Mouse (Mus musculus) thymus, adult 2 months (tissue): Measurements from ENCODE around the gene Zfp503. TPM values are rescaled to one million over a fixed set of nuclear protein-coding genes. Genes with fewer than 3 reads are reported as not detected.

Experiments used
- DNase-seq: peaks from one replicate; pipeline ENCODE4 v3.0.0; 2021
- H3K27ac ChIP-seq: fragments of 200-500 bp; 2 replicates; pipeline ENCODE4 v1.5.1; 2012; ENCODE audit warnings: low read length, control low read depth; ENCODE audit not compliant: control insufficient read depth, insufficient read depth
- H3K27me3 ChIP-seq: fragments of 200-500 bp; 2 replicates; pipeline ENCODE4 v1.6.1; 2012; ENCODE audit warnings: mild to moderate bottlenecking, low read length, moderate library complexity, mixed read lengths; ENCODE audit not compliant: control insufficient read depth, insufficient read depth
- H3K36me3 ChIP-seq: fragments of 200-500 bp; 2 replicates; pipeline ENCODE4 v1.6.1; 2012; ENCODE audit warnings: mild to moderate bottlenecking, low read length, moderate library complexity; ENCODE audit not compliant: control insufficient read depth, insufficient read depth
- H3K4me1 ChIP-seq: fragments of 200-500 bp; replicated peaks from 2 replicates; pipeline ENCODE4 v1.6.1; 2012; ENCODE audit warnings: low read length; ENCODE audit not compliant: control insufficient read depth, insufficient read depth
- H3K4me3 ChIP-seq: fragments of 200-500 bp; 2 replicates; pipeline ENCODE4 v1.5.1; 2012; ENCODE audit warnings: mild to moderate bottlenecking, low read length, control low read depth, moderate library complexity; ENCODE audit not compliant: control insufficient read depth, insufficient read depth
- CTCF ChIP-seq: fragments of 200-500 bp; IDR thresholded peaks from 2 replicates; pipeline ENCODE4 v1.5.1; 2012; ENCODE audit warnings: mild to moderate bottlenecking, control low read depth, low read length, moderate library complexity, borderline replicate concordance; ENCODE audit not compliant: control insufficient read depth, poor library complexity, insufficient read depth; ENCODE audit errors: extremely low read depth
- POLR2A ChIP-seq: fragments of 200-500 bp; IDR thresholded peaks from 2 replicates; pipeline ENCODE4 v1.6.1; 2012; ENCODE audit warnings: mild to moderate bottlenecking, low read length, control low read depth, moderate library complexity; ENCODE audit not compliant: control insufficient read depth, poor library complexity, insufficient read depth; ENCODE audit errors: extremely low read depth
- WGBS: fragments of 180-500 bp; shearing (Covaris S2); methylation state at CpG from one replicate; pipeline ENCODE4 v1.1.7; 2018; 5-methylcytosine and 5-hydroxymethylcytosine counted together
- polyA plus RNA-seq: library from polyadenylated mRNA; depleted of rRNA; stranded (reverse); fragments of >200 nt; gene quantifications from 2 replicates; pipeline ENCODE4 v1.2.3, GENCODE M21; 2012; rRNA removed

Gene Zfp503
- polyA plus RNA-seq, 1 experiment = 8.4 TPM

DNA sequence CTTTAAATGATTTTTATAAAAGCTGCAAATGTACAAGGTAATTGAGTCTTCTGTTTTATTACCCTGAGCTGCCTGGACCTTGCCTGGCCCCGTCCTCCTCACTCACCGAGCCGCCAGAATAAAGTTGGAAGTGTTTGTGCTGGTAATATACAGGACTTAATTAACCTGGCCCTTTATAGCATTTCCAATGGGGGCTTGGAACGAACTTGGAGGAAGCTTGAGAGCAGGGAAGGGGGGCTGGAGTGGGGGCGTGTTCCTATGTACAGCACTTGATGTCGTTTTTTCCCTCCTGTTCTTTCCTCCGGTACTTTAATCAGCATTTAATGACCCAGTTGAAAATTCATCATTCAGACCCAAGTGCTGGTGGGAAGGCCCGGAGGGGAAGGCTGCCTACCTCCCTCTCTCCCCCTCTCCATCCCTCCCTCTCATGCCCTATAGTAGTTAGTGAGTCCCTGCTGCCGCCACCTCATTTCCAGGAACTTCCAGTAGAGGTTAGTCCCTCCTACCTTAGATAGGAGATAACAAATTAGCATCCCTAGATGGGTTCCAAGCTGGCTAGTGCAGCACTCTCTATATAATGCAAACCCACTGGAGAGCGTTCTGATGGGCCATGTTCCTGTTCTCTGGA is 37.4 kb downstream of the Zfp503 start:
- H3K36me3 ChIP-seq = no peaks in the 10 kb centered on the region
- DNase-seq = no peak
- no peak overlapping the region for H3K27ac ChIP-seq
- H3K4me1 ChIP-seq = no peaks in the 10 kb centered on the region
- TF ChIP-seq CTCF (no peak), POLR2A (no peak)
- H3K27me3 ChIP-seq = no peaks in the 10 kb centered on the region
- H3K4me3 ChIP-seq = no peak overlapping the region
- WGBS = 93% methylated on average over 10 of the region's 10 CpGs

DNA sequence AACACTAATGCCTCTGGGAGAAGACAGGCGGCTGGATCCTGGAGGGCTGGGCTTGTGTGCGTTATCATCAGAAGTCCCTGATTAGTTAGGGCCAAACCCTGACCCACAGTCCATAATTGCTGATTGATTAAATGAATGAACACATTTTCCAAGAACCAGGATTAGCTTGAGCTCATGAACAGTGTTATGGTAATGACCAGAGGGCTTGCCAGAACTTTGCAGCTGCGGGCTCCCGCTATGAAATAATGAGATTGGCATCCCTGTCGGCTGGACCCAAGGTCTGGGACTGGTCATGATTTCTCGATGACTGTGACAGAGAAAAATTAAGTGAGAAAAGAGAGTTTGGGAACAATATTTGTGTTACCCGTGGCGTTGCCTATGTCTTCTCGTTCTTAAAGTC is 44.5 kb downstream of the Zfp503 start:
- DNase-seq = no peak
- H3K36me3 ChIP-seq = no peaks in the 10 kb centered on the region
- H3K4me1 ChIP-seq = no peaks in the 10 kb centered on the region
- H3K27me3 ChIP-seq = no peaks in the 10 kb centered on the region
- 95% methylated on average over 9 of the region's 9 CpGs for WGBS
- TF ChIP-seq CTCF (no peak), POLR2A (no peak)
- no peak overlapping the region for H3K27ac ChIP-seq
- H3K4me3 ChIP-seq = no peak overlapping the region

DNA sequence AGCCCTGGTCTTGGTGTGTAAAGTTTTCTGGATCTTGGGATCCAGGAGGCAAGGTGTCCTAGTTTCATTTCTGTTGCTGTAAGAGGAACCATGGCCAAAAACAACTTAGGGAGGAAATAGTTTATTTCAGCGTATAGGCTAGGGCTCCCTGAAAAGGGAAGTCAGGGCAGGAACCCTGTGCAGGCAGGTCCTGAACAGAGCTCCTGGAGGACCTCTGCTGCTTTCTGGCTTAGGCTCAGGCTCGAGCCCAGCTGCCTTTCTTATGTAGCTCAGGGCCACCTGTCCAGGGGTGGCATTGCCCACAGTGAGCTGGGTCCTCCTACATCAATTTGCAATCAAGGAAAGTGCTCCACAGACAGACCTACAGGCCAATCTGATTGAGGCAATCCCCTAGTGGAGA is 47.8 kb downstream of the Zfp503 start:
- DNase-seq = no peak
- WGBS = 15% methylated on average over 2 of the region's 2 CpGs
- H3K36me3 ChIP-seq = no peaks in the 10 kb centered on the region

DNA sequence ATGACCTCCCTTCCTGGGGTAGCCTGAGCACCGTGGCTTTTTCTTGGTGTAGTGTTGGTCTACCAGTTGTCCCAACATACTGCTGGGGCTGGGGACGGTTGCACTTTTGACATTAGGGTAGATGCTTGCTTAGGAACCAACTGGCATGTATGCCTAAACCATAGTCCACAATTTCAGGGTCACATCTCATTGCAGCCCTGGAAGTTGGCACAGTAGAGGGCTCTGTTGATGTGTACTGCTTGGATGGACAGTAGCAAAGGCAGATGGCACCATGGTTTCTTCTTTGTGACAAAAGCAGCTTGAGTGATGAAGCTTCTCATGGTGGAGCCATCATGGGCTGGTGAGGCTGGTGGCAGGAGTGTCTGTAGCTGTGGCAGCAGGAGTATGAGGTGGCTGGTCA is 52.3 kb downstream of the Zfp503 start:
- Histone ChIP-seq H3K27me3 (no peaks in the 10 kb centered on the region), H3K36me3 (no peaks in the 10 kb centered on the region), H3K27ac (no peak overlapping the region), H3K4me3 (no peak overlapping the region), H3K4me1 (no peaks in the 10 kb centered on the region)
- 85% methylated on average over 2 of the region's 2 CpGs for WGBS
- TF ChIP-seq CTCF (no peak), POLR2A (no peak)
- DNase-seq = no peak

More for the DNA sequence above, 47.8 kb downstream of the Zfp503 start:
- Histone ChIP-seq H3K27me3 (no peaks in the 10 kb centered on the region), H3K27ac (no peak overlapping the region), H3K4me3 (no peak overlapping the region), H3K4me1 (no peaks in the 10 kb centered on the region)
- no peak for TF ChIP-seq POLR2A
- no peak for TF ChIP-seq CTCF

DNA sequence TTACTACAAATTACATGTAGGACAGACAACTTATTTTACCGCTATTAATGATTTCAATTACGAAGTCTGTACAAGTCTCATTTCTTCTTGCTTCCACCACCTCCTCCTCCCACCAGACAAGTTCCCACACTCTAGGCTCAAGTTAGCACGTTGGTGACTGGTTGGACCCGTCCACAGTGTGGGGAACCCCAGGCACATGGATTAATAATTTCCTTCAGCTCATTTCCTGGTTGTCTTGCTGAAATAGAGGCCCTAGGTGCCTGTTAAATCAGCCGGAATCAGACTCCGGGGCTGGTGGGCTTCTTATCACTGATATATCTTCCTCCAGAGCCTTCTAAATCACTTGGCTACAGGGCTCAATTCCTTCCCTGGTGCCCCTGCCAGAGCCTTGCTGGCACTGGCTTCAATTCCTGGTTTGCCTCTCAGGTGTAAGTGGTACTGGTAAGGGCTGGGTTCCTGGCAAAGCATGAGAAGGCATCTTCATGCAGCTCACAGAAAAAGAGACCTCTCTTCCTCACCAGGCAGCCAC is 53.2 kb downstream of the Zfp503 start:
- TF ChIP-seq POLR2A (no peak), CTCF (no peak)
- no peak overlapping the region for H3K27ac ChIP-seq
- no peaks in the 10 kb centered on the region for H3K36me3 ChIP-seq
- WGBS = 77% methylated on average over 6 of the region's 6 CpGs
- no peaks in the 10 kb centered on the region for H3K27me3 ChIP-seq
- no peaks in the 10 kb centered on the region for H3K4me1 ChIP-seq
- no peak for DNase-seq
- H3K4me3 ChIP-seq = no peak overlapping the region

Other genes with a start within 250 kb of the Zfp503 start
- 12.1 and 13.3 TPM in 2 replicates for gene Samd8, start 239.1 kb downstream of the Zfp503 start, polyA plus RNA-seq
- gene Dusp13, start 238.4 kb downstream of the Zfp503 start, polyA plus RNA-seq = 0.20 and 0.75 TPM in 2 replicates
- gene Vdac2, start 164.4 kb downstream of the Zfp503 start, polyA plus RNA-seq = 109 and 118 TPM in 2 replicates
- gene Comtd1, start 140.6 kb downstream of the Zfp503 start, polyA plus RNA-seq = 18.3 and 19.9 TPM in 2 replicates
- gene Lrmda, start 30.1 kb upstream of the Zfp503 start, polyA plus RNA-seq = 0.51 and 0.68 TPM in 2 replicates